Mouse (Mus musculus): ENCODE measurements around the gene Fam20c. TPM values are rescaled to one million over a fixed set of nuclear protein-coding genes. Genes with fewer than 3 reads are reported as not detected.

Fam20c gene
- polyA plus RNA-seq, 1 experiment from 2014 or later, result 35.7 TPM

DNA sequence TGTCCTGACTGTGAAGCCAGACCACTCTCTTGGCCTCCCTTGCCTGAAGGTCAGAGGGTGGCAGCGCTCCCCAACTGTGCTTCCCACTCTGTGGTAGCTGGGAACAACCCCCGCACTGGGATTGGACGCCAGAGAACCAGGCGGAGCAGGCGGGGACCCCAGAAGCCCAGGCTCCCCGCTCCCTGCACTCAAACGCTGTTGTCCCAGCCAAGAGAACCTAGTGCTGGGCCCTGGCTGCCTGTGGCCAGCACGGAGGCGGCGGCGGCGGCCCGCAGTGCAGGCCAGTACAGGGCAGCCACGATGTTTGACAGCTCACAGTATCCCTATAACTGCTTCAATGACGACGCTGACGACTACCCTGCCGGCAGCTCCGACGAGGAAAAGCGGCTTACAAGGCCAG is 65.5 kb downstream of the Fam20c start, which contains the start of gene Gm5294:
Gm5294 (plus strand) TSS at position 301 of the 400 bp plus-strand sequence.
- H3K9me3 ChIP-seq (replicated peaks; ENCODE audit: control insufficient read depth, low read length), result no peaks in the 10 kb centered on the region
- no peaks in the 10 kb centered on the region for H3K4me1 ChIP-seq (ENCODE audit: control insufficient read depth, insufficient read depth, low read length)
- peaks cover 38% of the 10 kb centered on the region for H3K27me3 ChIP-seq (replicated peaks; ENCODE audit: control insufficient read depth, insufficient read depth, low read length)
- peak within 1 kb of the TSS; percentile 18; the same call in 1 of the 2 replicates for H3K4me3 ChIP-seq (ENCODE audit: low read depth, low read length)
- no peak within 1 kb of the TSS for H3K27ac ChIP-seq (ENCODE audit: low read depth, low read length)
- H3K36me3 ChIP-seq (ENCODE audit: control insufficient read depth, insufficient read depth, low read length), result no peaks in the 10 kb centered on the region
- no peak for ATAC-seq
- no peak for DNase-seq (ENCODE audit: low spot score)
- WGBS, result 6% methylated on average over 21 of the region's 21 CpGs
- H3K9ac ChIP-seq (ENCODE audit: low read length), result no peak within 1 kb of the TSS
- H3K4me2 ChIP-seq (ENCODE audit: low read length), result peak within 1 kb of the TSS; percentile 42

DNA sequence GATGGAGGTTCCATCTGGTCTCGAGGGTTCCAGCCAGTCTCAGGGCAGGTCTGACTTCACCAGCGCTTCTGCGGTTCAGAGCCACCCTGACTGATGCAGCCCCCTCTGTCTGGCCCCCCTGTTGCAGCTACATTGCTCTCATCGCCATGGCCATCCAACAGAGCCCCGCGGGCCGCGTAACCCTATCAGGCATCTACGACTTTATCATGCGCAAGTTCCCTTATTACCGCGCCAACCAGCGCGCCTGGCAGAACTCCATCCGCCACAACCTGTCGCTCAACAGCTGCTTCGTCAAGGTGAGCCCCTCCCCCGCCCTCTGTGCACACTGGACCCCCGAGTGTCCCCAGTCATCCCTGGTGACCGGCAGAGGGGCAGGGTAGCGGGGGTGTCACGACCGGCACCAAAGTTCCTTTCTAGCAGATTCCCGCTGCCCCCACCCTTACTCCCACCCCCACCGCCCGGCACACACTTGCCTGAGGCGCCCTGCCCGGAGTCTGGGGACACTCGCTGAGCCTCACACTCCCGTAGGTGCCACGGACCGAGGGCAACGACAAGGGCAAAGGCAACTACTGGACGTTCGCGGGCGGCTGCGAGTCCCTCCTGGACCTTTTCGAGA is 66.5 kb downstream of the Fam20c start:
- no peak overlapping the region for H3K27ac ChIP-seq (ENCODE audit: low read depth, low read length)
- no peak for DNase-seq (ENCODE audit: low spot score)
- H3K9ac ChIP-seq (ENCODE audit: low read length), result no peak overlapping the region
- ATAC-seq, result no peak
- H3K4me1 ChIP-seq (ENCODE audit: control insufficient read depth, insufficient read depth, low read length), result no peaks in the 10 kb centered on the region
- peak overlapping the region; percentile 42 for H3K4me2 ChIP-seq (ENCODE audit: low read length)
- no peaks in the 10 kb centered on the region for H3K36me3 ChIP-seq (ENCODE audit: control insufficient read depth, insufficient read depth, low read length)
- 4% methylated on average over 39 of the region's 39 CpGs for WGBS
- peak overlapping the region; percentile 18; the same call in 1 of the 2 replicates for H3K4me3 ChIP-seq (ENCODE audit: low read depth, low read length)
- H3K27me3 ChIP-seq (replicated peaks; ENCODE audit: control insufficient read depth, insufficient read depth, low read length), result peaks cover 38% of the 10 kb centered on the region
- no peaks in the 10 kb centered on the region for H3K9me3 ChIP-seq (replicated peaks; ENCODE audit: control insufficient read depth, low read length)

DNA sequence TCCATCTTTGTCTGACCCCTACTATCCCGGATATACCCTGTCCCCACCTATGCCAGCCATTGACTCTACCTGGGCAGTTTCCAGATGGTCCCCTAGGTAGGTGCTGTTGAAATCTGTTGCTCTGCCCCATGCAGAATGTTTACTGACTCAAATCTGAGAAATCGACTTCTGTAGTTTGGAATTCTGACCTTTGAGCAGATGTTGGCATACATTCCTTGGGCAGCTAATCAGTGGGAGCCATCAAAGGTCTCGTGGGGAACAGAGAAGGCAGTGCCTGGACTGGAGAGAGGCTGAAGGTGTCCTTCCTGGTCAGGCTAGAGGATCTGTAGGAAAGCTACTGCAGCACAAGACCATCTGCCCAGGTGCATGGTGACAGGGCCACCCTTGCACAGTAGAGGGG is 70.8 kb downstream of the Fam20c start:
- no peak overlapping the region for H3K4me3 ChIP-seq (ENCODE audit: low read depth, low read length)
- no peaks in the 10 kb centered on the region for H3K36me3 ChIP-seq (ENCODE audit: control insufficient read depth, insufficient read depth, low read length)
- H3K9ac ChIP-seq (ENCODE audit: low read length), result no peak overlapping the region
- no peaks in the 10 kb centered on the region for H3K9me3 ChIP-seq (replicated peaks; ENCODE audit: control insufficient read depth, low read length)
- no peak for ATAC-seq
- peaks cover 26% of the 10 kb centered on the region for H3K27me3 ChIP-seq (replicated peaks; ENCODE audit: control insufficient read depth, insufficient read depth, low read length)
- no peak overlapping the region for H3K4me2 ChIP-seq (ENCODE audit: low read length)
- WGBS, result 68% methylated on average over 3 of the region's 3 CpGs
- H3K27ac ChIP-seq (ENCODE audit: low read depth, low read length), result no peak overlapping the region
- H3K4me1 ChIP-seq (ENCODE audit: control insufficient read depth, insufficient read depth, low read length), result no peaks in the 10 kb centered on the region
- no peak for DNase-seq (ENCODE audit: low spot score)

DNA sequence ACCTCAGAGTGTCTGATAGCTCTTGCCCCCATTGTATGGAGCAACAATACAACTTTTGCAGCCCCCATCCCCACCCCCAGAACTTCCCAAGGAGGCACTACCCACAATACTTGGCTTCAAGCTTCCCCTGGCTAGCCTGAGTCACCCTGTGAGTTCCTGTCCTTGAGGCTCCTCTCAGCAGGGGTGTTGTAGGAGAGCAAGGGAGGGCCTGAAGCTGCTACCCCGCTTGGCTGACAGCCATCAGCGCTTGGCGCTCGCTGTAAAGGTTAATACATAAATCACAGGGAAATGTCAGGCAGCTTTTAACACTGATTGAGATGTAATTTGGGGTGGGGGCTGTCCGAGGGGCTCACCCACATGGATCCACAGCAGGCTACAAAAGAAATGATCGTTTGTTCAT is 79.1 kb downstream of the Fam20c start:
- H3K27ac ChIP-seq (ENCODE audit: low read depth, low read length), result no peak overlapping the region
- H3K9me3 ChIP-seq (replicated peaks; ENCODE audit: control insufficient read depth, low read length), result no peaks in the 10 kb centered on the region
- ATAC-seq, result no peak
- no peak overlapping the region for H3K4me2 ChIP-seq (ENCODE audit: low read length)
- 47% methylated on average over 6 of the region's 6 CpGs for WGBS
- H3K36me3 ChIP-seq (ENCODE audit: control insufficient read depth, insufficient read depth, low read length), result no peaks in the 10 kb centered on the region
- no peaks in the 10 kb centered on the region for H3K4me1 ChIP-seq (ENCODE audit: control insufficient read depth, insufficient read depth, low read length)
- H3K9ac ChIP-seq (ENCODE audit: low read length), result no peak overlapping the region
- H3K27me3 ChIP-seq (replicated peaks; ENCODE audit: control insufficient read depth, insufficient read depth, low read length), result no peaks in the 10 kb centered on the region
- no peak overlapping the region for H3K4me3 ChIP-seq (ENCODE audit: low read depth, low read length)
- peak; percentile 45 for DNase-seq (ENCODE audit: low spot score)

DNA sequence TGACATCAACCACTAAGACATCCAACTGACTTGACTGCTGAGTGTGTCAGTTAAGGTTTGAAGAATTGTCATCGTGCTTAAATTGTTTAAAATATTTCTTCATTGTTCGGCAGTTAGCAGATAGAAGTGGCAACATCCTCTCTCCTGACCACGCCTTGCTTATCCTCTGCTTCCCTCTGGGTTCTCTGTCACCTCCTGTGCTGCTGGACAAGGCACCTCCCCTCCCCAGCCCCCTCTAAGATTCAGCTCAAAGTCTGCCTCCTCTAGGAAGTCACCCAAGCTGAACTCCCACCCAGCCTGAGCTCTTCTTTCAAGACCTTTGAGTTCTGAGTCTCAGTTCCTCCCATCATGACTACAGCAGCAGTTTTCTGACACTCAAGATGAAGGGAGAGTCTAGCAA is 80.6 kb downstream of the Fam20c start:
- Histone ChIP-seq H3K4me1 (ENCODE audit: control insufficient read depth, insufficient read depth, low read length) (no peaks in the 10 kb centered on the region), H3K9me3 (replicated peaks; ENCODE audit: control insufficient read depth, low read length) (no peaks in the 10 kb centered on the region), H3K9ac (ENCODE audit: low read length) (no peak overlapping the region), H3K27me3 (replicated peaks; ENCODE audit: control insufficient read depth, insufficient read depth, low read length) (no peaks in the 10 kb centered on the region), H3K36me3 (ENCODE audit: control insufficient read depth, insufficient read depth, low read length) (no peaks in the 10 kb centered on the region), H3K4me2 (ENCODE audit: low read length) (no peak overlapping the region), H3K27ac (ENCODE audit: low read depth, low read length) (no peak overlapping the region), H3K4me3 (ENCODE audit: low read depth, low read length) (no peak overlapping the region)
- DNase-seq (ENCODE audit: low spot score) (no peak), ATAC-seq (no peak)
- 78% methylated on average over 3 of the region's 3 CpGs for WGBS

DNA sequence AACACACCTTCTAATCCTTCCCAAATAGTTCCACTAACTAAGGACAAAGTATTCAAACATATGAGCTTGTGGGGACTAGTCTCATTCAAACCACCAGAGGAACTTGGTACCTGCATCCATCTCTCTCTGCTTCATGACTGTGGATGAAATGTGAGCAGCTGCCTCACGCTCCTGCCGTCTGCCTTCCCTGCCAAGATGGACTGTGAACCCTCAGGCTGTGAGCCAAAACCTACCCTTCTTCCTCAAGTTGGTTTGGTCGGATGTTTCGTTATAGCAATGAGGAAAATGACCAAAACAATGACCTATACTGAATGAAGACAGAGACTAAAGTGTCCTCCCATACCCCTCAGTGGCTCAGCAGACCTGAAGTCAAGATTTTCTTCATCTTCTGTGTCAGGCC is 86.7 kb downstream of the Fam20c start:
- Histone ChIP-seq H3K4me2 (ENCODE audit: low read length) (no peak overlapping the region), H3K4me3 (ENCODE audit: low read depth, low read length) (no peak overlapping the region), H3K4me1 (ENCODE audit: control insufficient read depth, insufficient read depth, low read length) (no peaks in the 10 kb centered on the region), H3K27me3 (replicated peaks; ENCODE audit: control insufficient read depth, insufficient read depth, low read length) (no peaks in the 10 kb centered on the region), H3K9me3 (replicated peaks; ENCODE audit: control insufficient read depth, low read length) (no peaks in the 10 kb centered on the region), H3K9ac (ENCODE audit: low read length) (no peak overlapping the region), H3K36me3 (ENCODE audit: control insufficient read depth, insufficient read depth, low read length) (no peaks in the 10 kb centered on the region), H3K27ac (ENCODE audit: low read depth, low read length) (no peak overlapping the region)
- 89% methylated on average over 4 of the region's 4 CpGs for WGBS
- DNase-seq (ENCODE audit: low spot score), result no peak
- no peak for ATAC-seq

DNA sequence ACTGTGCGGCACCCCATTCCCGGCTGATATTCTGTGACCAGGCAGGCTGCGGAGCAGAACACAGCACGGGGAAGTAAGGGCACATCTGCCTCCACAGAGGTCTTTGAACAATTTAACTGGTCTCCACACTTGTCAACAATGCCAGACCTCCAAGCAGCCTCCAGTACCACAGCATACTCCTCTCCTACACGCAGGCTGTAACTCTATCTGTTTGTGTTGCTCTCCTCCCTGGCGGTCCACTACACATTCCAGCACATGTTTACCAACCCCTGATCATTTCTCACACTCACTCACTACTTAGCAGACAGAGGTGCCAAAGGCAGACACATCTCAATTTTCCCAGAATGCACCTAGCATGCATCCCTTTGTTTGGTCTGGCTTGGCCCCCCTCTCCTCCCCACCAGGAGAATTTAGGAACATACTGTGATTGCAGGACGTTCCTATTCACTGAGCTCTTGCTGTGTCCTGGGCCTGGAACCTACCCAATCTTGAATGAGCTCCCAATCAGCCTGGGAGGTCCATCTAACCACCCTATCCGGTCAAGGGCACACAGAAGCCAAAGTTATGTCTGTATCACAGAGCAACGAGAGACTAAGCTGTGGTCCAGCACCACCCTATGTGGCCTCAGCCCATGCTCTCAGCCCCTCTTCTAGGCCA is 89.0 kb downstream of the Fam20c start:
- 85% methylated on average over 9 of the region's 9 CpGs for WGBS

DNA sequence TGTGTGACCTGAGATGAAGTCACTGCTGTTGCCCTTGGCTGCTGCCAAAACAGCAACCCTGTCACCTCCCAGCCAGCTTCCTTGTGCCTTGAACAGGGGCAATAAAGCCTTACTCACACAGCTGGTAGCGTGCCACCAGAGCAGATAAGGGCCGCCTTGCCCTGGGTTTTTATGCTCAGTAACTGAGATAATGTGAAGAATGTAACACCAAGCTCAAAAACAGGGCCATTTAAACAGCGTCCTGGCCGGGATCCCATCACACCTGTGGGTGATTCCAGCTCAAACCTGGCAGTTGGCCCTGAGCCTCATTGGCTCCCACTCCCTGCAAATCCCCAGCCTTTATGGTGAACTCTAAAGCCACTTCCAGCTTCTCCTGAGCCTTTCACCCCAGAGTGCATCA is 92.2 kb downstream of the Fam20c start:
- DNase-seq (ENCODE audit: low spot score), result no peak
- Histone ChIP-seq H3K4me2 (ENCODE audit: low read length) (no peak overlapping the region), H3K27me3 (replicated peaks; ENCODE audit: control insufficient read depth, insufficient read depth, low read length) (no peaks in the 10 kb centered on the region), H3K9ac (ENCODE audit: low read length) (no peak overlapping the region), H3K9me3 (replicated peaks; ENCODE audit: control insufficient read depth, low read length) (no peaks in the 10 kb centered on the region), H3K4me3 (ENCODE audit: low read depth, low read length) (no peak overlapping the region), H3K4me1 (ENCODE audit: control insufficient read depth, insufficient read depth, low read length) (no peaks in the 10 kb centered on the region), H3K36me3 (ENCODE audit: control insufficient read depth, insufficient read depth, low read length) (no peaks in the 10 kb centered on the region), H3K27ac (ENCODE audit: low read depth, low read length) (no peak overlapping the region)
- WGBS, result 77% methylated on average over 4 of the region's 4 CpGs
- no peak for ATAC-seq

More for the DNA sequence above, 89.0 kb downstream of the Fam20c start:
- H3K9me3 ChIP-seq (replicated peaks; ENCODE audit: control insufficient read depth, low read length), result no peaks in the 10 kb centered on the region
- DNase-seq (ENCODE audit: low spot score), result no peak
- no peak overlapping the region for H3K4me2 ChIP-seq (ENCODE audit: low read length)
- no peak overlapping the region for H3K4me3 ChIP-seq (ENCODE audit: low read depth, low read length)
- H3K9ac ChIP-seq (ENCODE audit: low read length), result no peak overlapping the region
- H3K27ac ChIP-seq (ENCODE audit: low read depth, low read length), result no peak overlapping the region
- no peaks in the 10 kb centered on the region for H3K36me3 ChIP-seq (ENCODE audit: control insufficient read depth, insufficient read depth, low read length)
- no peaks in the 10 kb centered on the region for H3K4me1 ChIP-seq (ENCODE audit: control insufficient read depth, insufficient read depth, low read length)
- H3K27me3 ChIP-seq (replicated peaks; ENCODE audit: control insufficient read depth, insufficient read depth, low read length), result no peaks in the 10 kb centered on the region
- no peak for ATAC-seq

DNA sequence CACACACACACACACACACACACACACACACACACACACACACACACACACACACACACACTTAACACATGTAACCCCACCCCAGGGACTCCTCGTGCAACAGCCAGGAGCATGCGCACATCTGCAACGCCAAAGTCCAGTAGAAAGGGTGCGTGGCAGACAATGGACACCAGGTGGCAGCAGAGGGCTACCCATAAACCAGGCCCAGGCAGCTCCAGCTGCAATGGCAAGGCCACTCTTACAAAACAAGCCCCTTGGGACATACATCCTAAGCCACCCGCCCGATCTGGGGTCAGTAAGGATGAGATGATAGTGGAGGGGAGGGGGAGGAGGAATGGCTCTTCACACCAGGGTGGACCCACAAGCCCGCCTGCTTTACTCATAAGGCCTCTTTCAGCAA is 93.8 kb downstream of the Fam20c start:
- H3K4me2 ChIP-seq (ENCODE audit: low read length), result no peak overlapping the region
- no peaks in the 10 kb centered on the region for H3K36me3 ChIP-seq (ENCODE audit: control insufficient read depth, insufficient read depth, low read length)
- H3K27me3 ChIP-seq (replicated peaks; ENCODE audit: control insufficient read depth, insufficient read depth, low read length), result no peaks in the 10 kb centered on the region
- 9% methylated on average over 7 of the region's 7 CpGs for WGBS
- ATAC-seq (peak; percentile 83), DNase-seq (ENCODE audit: low spot score) (peak; percentile 89)
- no peaks in the 10 kb centered on the region for H3K4me1 ChIP-seq (ENCODE audit: control insufficient read depth, insufficient read depth, low read length)
- no peaks in the 10 kb centered on the region for H3K9me3 ChIP-seq (replicated peaks; ENCODE audit: control insufficient read depth, low read length)
- no peak overlapping the region for H3K27ac ChIP-seq (ENCODE audit: low read depth, low read length)
- no peak overlapping the region for H3K4me3 ChIP-seq (ENCODE audit: low read depth, low read length)
- no peak overlapping the region for H3K9ac ChIP-seq (ENCODE audit: low read length)
